Mouse (Mus musculus) thymus, adult 2 months (tissue): Measurements from ENCODE around the gene Lman2.

Experiments used
- CTCF ChIP-seq: fragments of 200-500 bp; IDR thresholded peaks from 2 replicates; pipeline ENCODE4 v1.5.1; 2012; ENCODE audit warnings: mild to moderate bottlenecking, control low read depth, low read length, moderate library complexity, borderline replicate concordance; ENCODE audit not compliant: control insufficient read depth, poor library complexity, insufficient read depth; ENCODE audit errors: extremely low read depth
- POLR2A ChIP-seq: fragments of 200-500 bp; IDR thresholded peaks from 2 replicates; pipeline ENCODE4 v1.6.1; 2012; ENCODE audit warnings: mild to moderate bottlenecking, low read length, control low read depth, moderate library complexity; ENCODE audit not compliant: control insufficient read depth, poor library complexity, insufficient read depth; ENCODE audit errors: extremely low read depth

GRCm38 (mm10) chr13:55337341-55337975 lies 25.1 kb downstream of the Lman2 start:
- no peak for TF ChIP-seq CTCF
- no peak for TF ChIP-seq POLR2A
